Mouse (Mus musculus): ENCODE results near the gene Runx2. TPM values are rescaled to one million over a fixed set of nuclear protein-coding genes. Genes with fewer than 3 reads are reported as not detected.

The Runx2 gene
- polyA plus RNA-seq, 1 experiment from 2014 or later, result 1.5 TPM

GRCm38 (mm10) chr17:44620456-44620855 lies 194.1 kb downstream of the Runx2 start:
- ATAC-seq (ENCODE audit: low FRiP score, low TSS enrichment), result no peak
- no peak overlapping the region for H3K4me3 ChIP-seq (ENCODE audit: low read length)
- 85% methylated on average over 2 of the region's 2 CpGs for WGBS
- no peaks in the 10 kb centered on the region for H3K27me3 ChIP-seq (ENCODE audit: insufficient read depth, low read length)
- no peak overlapping the region for H3K27ac ChIP-seq (ENCODE audit: low read length)
- no peak overlapping the region for H3K4me2 ChIP-seq (replicated peaks; ENCODE audit: low read depth, low read length)
- no peak overlapping the region for H3K9ac ChIP-seq (replicated peaks; ENCODE audit: low read length)
- no peaks in the 10 kb centered on the region for H3K36me3 ChIP-seq (ENCODE audit: insufficient read depth, low read length)
- H3K4me1 ChIP-seq (ENCODE audit: insufficient read depth, low read length), result peaks cover 6% of the 10 kb centered on the region
- no peaks in the 10 kb centered on the region for H3K9me3 ChIP-seq (ENCODE audit: low read length)

- 14% methylated on average over 11 of the region's 11 CpGs for WGBS
- Histone ChIP-seq H3K9ac (replicated peaks; ENCODE audit: low read length) (no peak overlapping the region), H3K36me3 (ENCODE audit: insufficient read depth, low read length) (no peaks in the 10 kb centered on the region), H3K27ac (ENCODE audit: low read length) (no peak overlapping the region), H3K9me3 (ENCODE audit: low read length) (no peaks in the 10 kb centered on the region), H3K4me1 (ENCODE audit: insufficient read depth, low read length) (peaks cover 9% of the 10 kb centered on the region), H3K4me2 (replicated peaks; ENCODE audit: low read depth, low read length) (peak overlapping the region; percentile 39), H3K4me3 (ENCODE audit: low read length) (peak overlapping the region; percentile 23; the same call in 1 of the 2 replicates), H3K27me3 (ENCODE audit: insufficient read depth, low read length) (no peaks in the 10 kb centered on the region)
- ATAC-seq (ENCODE audit: low FRiP score, low TSS enrichment), result no peak
These were observed 195.9 kb downstream of the Runx2 start for GRCm38 (mm10) chr17:44618691-44619090.

GRCm38 (mm10) chr17:44618175-44618574 lies 196.4 kb downstream of the Runx2 start:
- ATAC-seq (ENCODE audit: low FRiP score, low TSS enrichment), result peak; percentile 29; the same call in 1 of the 2 replicates
- Histone ChIP-seq H3K4me3 (ENCODE audit: low read length) (peak overlapping the region; percentile 23; the same call in 1 of the 2 replicates), H3K27ac (ENCODE audit: low read length) (peak overlapping the region; percentile 61), H3K9me3 (ENCODE audit: low read length) (no peaks in the 10 kb centered on the region), H3K4me2 (replicated peaks; ENCODE audit: low read depth, low read length) (peak overlapping the region; percentile 39), H3K4me1 (ENCODE audit: insufficient read depth, low read length) (peaks cover 9% of the 10 kb centered on the region), H3K36me3 (ENCODE audit: insufficient read depth, low read length) (no peaks in the 10 kb centered on the region), H3K9ac (replicated peaks; ENCODE audit: low read length) (no peak overlapping the region), H3K27me3 (ENCODE audit: insufficient read depth, low read length) (no peaks in the 10 kb centered on the region)
- 32% methylated on average over 10 of the region's 10 CpGs for WGBS

- no peaks in the 10 kb centered on the region for H3K36me3 ChIP-seq (ENCODE audit: insufficient read depth, low read length)
- H3K9ac ChIP-seq (replicated peaks; ENCODE audit: low read length), result no peak overlapping the region
- H3K27me3 ChIP-seq (ENCODE audit: insufficient read depth, low read length), result no peaks in the 10 kb centered on the region
- H3K4me3 ChIP-seq (ENCODE audit: low read length), result no peak overlapping the region
- 55% methylated on average over 2 of the region's 2 CpGs for WGBS
- H3K4me1 ChIP-seq (ENCODE audit: insufficient read depth, low read length), result peaks cover 9% of the 10 kb centered on the region
- H3K4me2 ChIP-seq (replicated peaks; ENCODE audit: low read depth, low read length), result no peak overlapping the region; the same call in 1 of the 2 replicates
- H3K9me3 ChIP-seq (ENCODE audit: low read length), result no peaks in the 10 kb centered on the region
- ATAC-seq (ENCODE audit: low FRiP score, low TSS enrichment), result no peak
- H3K27ac ChIP-seq (ENCODE audit: low read length), result peak overlapping the region; percentile 61
These were observed 196.9 kb downstream of the Runx2 start for GRCm38 (mm10) chr17:44617741-44618140.

- Histone ChIP-seq H3K9me3 (ENCODE audit: low read length) (no peaks in the 10 kb centered on the region), H3K4me1 (ENCODE audit: insufficient read depth, low read length) (peaks cover 9% of the 10 kb centered on the region), H3K27me3 (ENCODE audit: insufficient read depth, low read length) (no peaks in the 10 kb centered on the region), H3K27ac (ENCODE audit: low read length) (no peak overlapping the region), H3K36me3 (ENCODE audit: insufficient read depth, low read length) (no peaks in the 10 kb centered on the region), H3K4me2 (replicated peaks; ENCODE audit: low read depth, low read length) (no peak overlapping the region), H3K4me3 (ENCODE audit: low read length) (no peak overlapping the region), H3K9ac (replicated peaks; ENCODE audit: low read length) (no peak overlapping the region)
- 58% methylated on average over 26 of the region's 26 CpGs for WGBS
- 0 out of 2 replicates have a peak, but pooled peaks have one; percentile 47 for ATAC-seq (ENCODE audit: low FRiP score, low TSS enrichment)
These were observed 200.6 kb downstream of the Runx2 start for GRCm38 (mm10) chr17:44613716-44614715.

- Histone ChIP-seq H3K27me3 (ENCODE audit: insufficient read depth, low read length) (no peaks in the 10 kb centered on the region), H3K27ac (ENCODE audit: low read length) (no peak overlapping the region), H3K4me2 (replicated peaks; ENCODE audit: low read depth, low read length) (no peak overlapping the region), H3K4me3 (ENCODE audit: low read length) (no peak overlapping the region), H3K9ac (replicated peaks; ENCODE audit: low read length) (no peak overlapping the region), H3K4me1 (ENCODE audit: insufficient read depth, low read length) (0 out of 2 replicates have a peak, but pooled peaks cover 3% of the 10 kb centered on the region), H3K9me3 (ENCODE audit: low read length) (no peaks in the 10 kb centered on the region), H3K36me3 (ENCODE audit: insufficient read depth, low read length) (no peaks in the 10 kb centered on the region)
- 39% methylated on average over 8 of the region's 8 CpGs for WGBS
- no peak for ATAC-seq (ENCODE audit: low FRiP score, low TSS enrichment)
These were observed 202.0 kb downstream of the Runx2 start for GRCm38 (mm10) chr17:44612641-44613040.

GRCm38 (mm10) chr17:44612002-44612401 lies 202.6 kb downstream of the Runx2 start:
- 95% methylated on average over 3 of the region's 3 CpGs for WGBS

GRCm38 (mm10) chr17:44611543-44611942 lies 203.1 kb downstream of the Runx2 start:
- H3K36me3 ChIP-seq (ENCODE audit: insufficient read depth, low read length), result no peaks in the 10 kb centered on the region
- no peak overlapping the region for H3K4me2 ChIP-seq (replicated peaks; ENCODE audit: low read depth, low read length)
- no peak for ATAC-seq (ENCODE audit: low FRiP score, low TSS enrichment)
- 0 out of 2 replicates have a peak, but pooled peaks cover 3% of the 10 kb centered on the region for H3K4me1 ChIP-seq (ENCODE audit: insufficient read depth, low read length)
- no peak overlapping the region for H3K27ac ChIP-seq (ENCODE audit: low read length)
- H3K9me3 ChIP-seq (ENCODE audit: low read length), result no peaks in the 10 kb centered on the region
- no peak overlapping the region for H3K4me3 ChIP-seq (ENCODE audit: low read length)
- no peaks in the 10 kb centered on the region for H3K27me3 ChIP-seq (ENCODE audit: insufficient read depth, low read length)
- 97% methylated on average over 4 of the region's 4 CpGs for WGBS
- no peak overlapping the region for H3K9ac ChIP-seq (replicated peaks; ENCODE audit: low read length)

More at GRCm38 (mm10) chr17:44612002-44612401, 202.6 kb downstream of the Runx2 start:
- Histone ChIP-seq H3K4me3 (ENCODE audit: low read length) (no peak overlapping the region), H3K27ac (ENCODE audit: low read length) (no peak overlapping the region), H3K27me3 (ENCODE audit: insufficient read depth, low read length) (no peaks in the 10 kb centered on the region), H3K9me3 (ENCODE audit: low read length) (no peaks in the 10 kb centered on the region), H3K9ac (replicated peaks; ENCODE audit: low read length) (no peak overlapping the region), H3K36me3 (ENCODE audit: insufficient read depth, low read length) (no peaks in the 10 kb centered on the region), H3K4me2 (replicated peaks; ENCODE audit: low read depth, low read length) (no peak overlapping the region), H3K4me1 (ENCODE audit: insufficient read depth, low read length) (0 out of 2 replicates have a peak, but pooled peaks cover 3% of the 10 kb centered on the region)
- ATAC-seq (ENCODE audit: low FRiP score, low TSS enrichment), result no peak

GRCm38 (mm10) chr17:44610828-44611227 lies 203.8 kb downstream of the Runx2 start:
- H3K9ac ChIP-seq (replicated peaks; ENCODE audit: low read length), result no peak overlapping the region
- 0 out of 2 replicates have a peak, but pooled peaks cover 3% of the 10 kb centered on the region for H3K4me1 ChIP-seq (ENCODE audit: insufficient read depth, low read length)
- no peak overlapping the region for H3K4me3 ChIP-seq (ENCODE audit: low read length)
- H3K27me3 ChIP-seq (ENCODE audit: insufficient read depth, low read length), result no peaks in the 10 kb centered on the region
- 53% methylated on average over 6 of the region's 6 CpGs for WGBS
- H3K4me2 ChIP-seq (replicated peaks; ENCODE audit: low read depth, low read length), result no peak overlapping the region
- H3K9me3 ChIP-seq (ENCODE audit: low read length), result no peaks in the 10 kb centered on the region
- H3K36me3 ChIP-seq (ENCODE audit: insufficient read depth, low read length), result no peaks in the 10 kb centered on the region
- no peak overlapping the region for H3K27ac ChIP-seq (ENCODE audit: low read length)
- ATAC-seq (ENCODE audit: low FRiP score, low TSS enrichment), result no peak

Data from kidney, embryonic 16.5 days (tissue).